Mouse (Mus musculus) lung, postnatal 0 days (tissue): ENCODE results near the gene Adprhl1. TPM values are rescaled to one million over a fixed set of nuclear protein-coding genes. Genes with fewer than 3 reads are reported as not detected.

ENCODE experiments used
- ATAC-seq: fragments of 200-750 bp; cut with Nextera tagmentation; 2 replicates; pipeline ENCODE4 v1.8.0; 2017; ENCODE audit warnings: moderate library complexity
- DNase-seq: peaks from one replicate; pipeline ENCODE4 v3.0.0-alpha.2; 2016; ENCODE audit warnings: low spot score
- H3K27ac ChIP-seq: fragments of 300-500 bp; sonication (generic); 2 replicates; pipeline ENCODE4 v1.5.1; 2014; ENCODE audit warnings: antibody characterized with exemption, mild to moderate bottlenecking, low read length, mixed read lengths
- H3K27me3 ChIP-seq: fragments of 300-500 bp; sonication (generic); replicated peaks from 2 replicates; pipeline ENCODE4 v1.6.1; 2014; ENCODE audit warnings: low read length, mixed read lengths; ENCODE audit not compliant: insufficient read depth
- H3K36me3 ChIP-seq: fragments of 300-500 bp; sonication (generic); 2 replicates; pipeline ENCODE4 v1.6.1; 2014; ENCODE audit warnings: low read length, mixed read lengths; ENCODE audit not compliant: insufficient read depth
- H3K4me1 ChIP-seq: fragments of 300-500 bp; sonication (generic); 2 replicates; pipeline ENCODE4 v1.6.1; 2014; ENCODE audit warnings: antibody characterized with exemption, low read depth, low read length, mixed read lengths; ENCODE audit not compliant: insufficient read depth
- H3K4me2 ChIP-seq: fragments of 300-500 bp; sonication (generic); replicated peaks from 2 replicates; pipeline ENCODE4 v1.6.1; 2014; ENCODE audit warnings: low read depth, mild to moderate bottlenecking, low read length, moderate library complexity, mixed read lengths
- H3K4me3 ChIP-seq: fragments of 300-500 bp; sonication (generic); 2 replicates; pipeline ENCODE4 v1.5.1; 2014; ENCODE audit warnings: low read depth, low read length
- H3K9ac ChIP-seq: fragments of 300-500 bp; sonication (generic); replicated peaks from 2 replicates; pipeline ENCODE4 v1.6.1; 2014; ENCODE audit warnings: low read depth, mild to moderate bottlenecking
- H3K9me3 ChIP-seq: fragments of 300-500 bp; sonication (generic); 2 replicates; pipeline ENCODE4 v1.6.1; 2016; ENCODE audit warnings: low read length, mixed read lengths
- CTCF ChIP-seq: IDR thresholded peaks from 2 replicates; pipeline ENCODE4 v1.5.1; 2016; ENCODE audit warnings: antibody characterized with exemption, mild to moderate bottlenecking
- EP300 ChIP-seq: IDR thresholded peaks from 2 replicates; pipeline ENCODE4 v1.6.1; 2016; ENCODE audit warnings: antibody characterized with exemption, mild to moderate bottlenecking, control low read depth
- WGBS: fragments of 180-500 bp; shearing (Covaris S2); extraction: QIAGEN DNeasy Blood & Tissue Kit; methylation state at CpG from one replicate; pipeline ENCODE4 v1.1.7; 2014; 5-methylcytosine and 5-hydroxymethylcytosine counted together
- polyA plus RNA-seq: library from polyadenylated mRNA; unstranded; fragments of >200 nt; fragmentation: Nextera tagmentation; extraction: Ambion mirVana; gene quantifications from 2 replicates; pipeline ENCODE4 v1.2.1, GENCODE M21; 2015

The Adprhl1 gene
- polyA plus RNA-seq, 1 experiment from 2014 or later: 1.0 TPM

GRCm38 (mm10) chr8:13224426-13224825 lies 29.5 kb downstream of the Adprhl1 start:
- DNase-seq: no peak
- no peak overlapping the region for H3K9ac ChIP-seq
- no peak overlapping the region for H3K4me2 ChIP-seq
- no peak overlapping the region for H3K4me3 ChIP-seq
- ATAC-seq: no peak
- WGBS: 79% methylated on average over 9 of the region's 9 CpGs
- H3K4me1 ChIP-seq: no peaks in the 10 kb centered on the region
- H3K27ac ChIP-seq: no peak overlapping the region
- no peaks in the 10 kb centered on the region for H3K9me3 ChIP-seq
- H3K36me3 ChIP-seq: no peaks in the 10 kb centered on the region
- H3K27me3 ChIP-seq: no peaks in the 10 kb centered on the region
- TF ChIP-seq CTCF: no peak
- no peak for TF ChIP-seq EP300

GRCm38 (mm10) chr8:13218441-13218840 lies 35.5 kb downstream of the Adprhl1 start:
- Histone ChIP-seq H3K27ac (no peak overlapping the region), H3K36me3 (no peaks in the 10 kb centered on the region), H3K4me3 (no peak overlapping the region), H3K27me3 (no peaks in the 10 kb centered on the region), H3K9me3 (no peaks in the 10 kb centered on the region), H3K9ac (no peak overlapping the region), H3K4me2 (no peak overlapping the region), H3K4me1 (peaks cover 6% of the 10 kb centered on the region; the same call in 1 of the 2 replicates)
- DNase-seq (no peak), ATAC-seq (no peak)
- TF ChIP-seq EP300: no peak
- no peak for TF ChIP-seq CTCF
- 75% methylated on average over 4 of the region's 4 CpGs for WGBS

DNA sequence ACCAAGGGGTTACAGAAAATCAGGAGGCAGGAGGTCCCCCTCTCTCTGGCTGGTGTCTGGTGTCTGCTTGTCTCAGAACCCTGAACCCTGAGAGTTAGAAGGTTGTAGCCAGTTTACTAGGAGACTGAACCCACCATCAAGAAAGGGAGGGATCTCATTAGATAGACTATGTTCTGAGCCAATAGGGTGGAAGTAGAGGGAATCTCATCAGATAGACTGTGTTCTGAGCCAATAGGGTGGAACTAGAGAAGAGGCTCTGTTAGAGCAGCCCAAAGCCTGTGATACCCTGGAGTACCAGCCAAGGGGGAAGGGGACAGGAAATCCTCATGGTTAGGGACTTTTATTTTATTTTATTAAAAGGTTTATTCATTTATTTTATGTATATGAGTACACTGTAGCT lies 36.0 kb downstream of the Adprhl1 start:
- no peak overlapping the region for H3K4me2 ChIP-seq
- no peaks in the 10 kb centered on the region for H3K9me3 ChIP-seq
- H3K4me3 ChIP-seq: no peak overlapping the region
- no peak for TF ChIP-seq EP300
- no peak for TF ChIP-seq CTCF
- ATAC-seq (no peak), DNase-seq (no peak)
- no peaks in the 10 kb centered on the region for H3K27me3 ChIP-seq
- no peaks in the 10 kb centered on the region for H3K36me3 ChIP-seq
- H3K4me1 ChIP-seq: peaks cover 11% of the 10 kb centered on the region; the same call in 1 of the 2 replicates
- H3K27ac ChIP-seq: no peak overlapping the region
- H3K9ac ChIP-seq: no peak overlapping the region

- TF ChIP-seq CTCF (no peak), EP300 (no peak)
- ATAC-seq (no peak), DNase-seq (no peak)
- Histone ChIP-seq H3K27me3 (no peaks in the 10 kb centered on the region), H3K27ac (no peak overlapping the region), H3K36me3 (no peaks in the 10 kb centered on the region), H3K4me2 (no peak overlapping the region), H3K9ac (no peak overlapping the region), H3K4me1 (peaks cover 11% of the 10 kb centered on the region; the same call in 1 of the 2 replicates), H3K9me3 (no peaks in the 10 kb centered on the region), H3K4me3 (no peak overlapping the region)
- 11% methylated on average over 5 of the region's 5 CpGs for WGBS
Measured at GRCm38 (mm10) chr8:13217093-13217492, 36.9 kb downstream of the Adprhl1 start.

GRCm38 (mm10) chr8:13216386-13216785 lies 37.6 kb downstream of the Adprhl1 start:
- H3K27ac ChIP-seq: no peak overlapping the region
- WGBS: 47% methylated on average over 8 of the region's 8 CpGs
- DNase-seq (peak; percentile 63), ATAC-seq (peak; percentile 60)
- no peak overlapping the region for H3K4me2 ChIP-seq
- no peaks in the 10 kb centered on the region for H3K36me3 ChIP-seq
- H3K27me3 ChIP-seq: no peaks in the 10 kb centered on the region
- TF ChIP-seq EP300: no peak
- H3K4me3 ChIP-seq: no peak overlapping the region
- H3K4me1 ChIP-seq: peaks cover 11% of the 10 kb centered on the region; the same call in 1 of the 2 replicates
- no peak overlapping the region for H3K9ac ChIP-seq
- H3K9me3 ChIP-seq: no peaks in the 10 kb centered on the region

DNA sequence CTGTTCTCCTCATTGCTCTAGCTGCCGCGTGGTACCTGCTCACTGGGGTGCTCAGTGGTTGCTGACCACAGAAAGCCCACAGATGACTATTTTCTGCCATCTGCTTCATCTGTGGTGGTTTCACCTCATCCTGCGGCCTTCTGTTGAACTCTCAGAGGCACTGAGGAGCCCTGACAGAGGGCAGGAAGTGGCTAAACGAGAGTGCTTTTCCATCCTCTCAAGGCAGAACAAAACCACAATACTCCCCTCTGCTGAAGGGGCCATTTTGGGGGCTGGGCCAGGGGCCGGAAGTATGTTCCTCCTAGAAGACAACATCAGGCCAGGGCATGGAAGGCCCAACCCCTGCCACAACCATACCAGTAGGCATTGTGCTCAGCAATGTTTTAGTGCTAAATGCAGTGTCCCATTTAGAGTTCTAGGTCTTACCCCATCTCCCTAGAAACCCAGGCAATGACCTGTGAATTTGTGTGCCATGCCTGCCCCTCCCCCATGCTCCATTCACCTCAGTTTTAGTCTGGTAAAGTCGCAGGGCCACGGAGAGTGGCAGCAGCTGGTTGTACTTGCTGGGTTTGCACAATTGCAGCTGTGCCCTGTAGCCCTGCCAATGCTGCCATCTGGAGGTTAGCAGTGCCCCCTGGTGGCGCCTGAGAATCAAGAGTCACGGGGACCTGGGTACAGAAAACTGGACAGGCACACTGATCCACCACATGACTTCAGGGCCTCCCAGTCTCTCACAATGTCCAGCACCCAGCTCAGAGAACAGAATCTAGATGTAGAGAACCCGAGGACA lies 40.3 kb downstream of the Adprhl1 start:
- H3K4me2 ChIP-seq: no peak overlapping the region
- ATAC-seq (peak; percentile 87), DNase-seq (peak; percentile 93)
- WGBS: 14% methylated on average over 10 of the region's 10 CpGs
- peaks cover 11% of the 10 kb centered on the region; the same call in 1 of the 2 replicates for H3K4me1 ChIP-seq
- H3K27ac ChIP-seq: no peak overlapping the region; the same call in 1 of the 2 replicates
- H3K36me3 ChIP-seq: no peaks in the 10 kb centered on the region
- H3K9me3 ChIP-seq: no peaks in the 10 kb centered on the region
- TF ChIP-seq CTCF: peak; percentile 96
- no peak for TF ChIP-seq EP300
- H3K9ac ChIP-seq: no peak overlapping the region
- no peak overlapping the region for H3K4me3 ChIP-seq
- H3K27me3 ChIP-seq: no peaks in the 10 kb centered on the region
